Mouse (Mus musculus): Measurements from ENCODE around the gene Orm2. TPM values are rescaled to one million over a fixed set of nuclear protein-coding genes. Genes with fewer than 3 reads are reported as not detected.

Orm2 gene
- polyA plus RNA-seq, 1 experiment from 2014 or later: not detected

DNA sequence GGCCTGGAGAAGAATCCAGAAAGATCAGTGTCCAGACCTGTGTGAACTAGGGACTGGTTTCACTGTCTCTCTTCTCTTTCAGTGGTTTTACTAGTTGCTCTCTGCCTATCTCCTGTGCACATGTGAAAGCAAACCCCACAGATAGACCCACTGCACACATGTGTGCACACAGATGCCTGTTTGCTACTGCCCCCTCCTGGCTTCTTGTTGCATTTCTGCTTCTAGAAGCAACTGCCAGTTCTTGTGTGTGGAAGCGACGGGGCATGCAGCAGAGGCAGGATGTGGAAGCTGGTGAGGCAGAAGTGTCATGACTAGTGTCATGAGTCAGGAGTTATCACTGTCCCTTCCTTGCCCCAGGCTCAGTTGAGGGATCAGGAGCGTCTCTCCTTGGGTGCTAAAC, 9.6 kb downstream of the Orm2 start:
- Histone ChIP-seq H3K27ac (ENCODE audit: low read length) (no peak overlapping the region), H3K9me3 (ENCODE audit: control insufficient read depth, low read length) (no peaks in the 10 kb centered on the region), H3K4me3 (ENCODE audit: low read length) (no peak overlapping the region), H3K4me2 (ENCODE audit: low read depth, low read length) (no peak overlapping the region), H3K36me3 (ENCODE audit: control insufficient read depth, insufficient read depth, low read length) (peaks cover 13% of the 10 kb centered on the region; the same call in 1 of the 2 replicates), H3K4me1 (ENCODE audit: control insufficient read depth, insufficient read depth, low read length) (no peaks in the 10 kb centered on the region), H3K9ac (ENCODE audit: low read depth, low read length) (no peak overlapping the region), H3K27me3 (replicated peaks; ENCODE audit: control insufficient read depth, insufficient read depth, low read length) (no peaks in the 10 kb centered on the region)
- 53% methylated on average over 3 of the region's 3 CpGs for WGBS
- ATAC-seq: no peak

GRCm38 (mm10) chr4:63373404-63373803, 11.2 kb downstream of the Orm2 start:
- Histone ChIP-seq H3K4me1 (ENCODE audit: control insufficient read depth, insufficient read depth, low read length) (no peaks in the 10 kb centered on the region), H3K27ac (ENCODE audit: low read length) (no peak overlapping the region), H3K4me3 (ENCODE audit: low read length) (no peak overlapping the region), H3K27me3 (replicated peaks; ENCODE audit: control insufficient read depth, insufficient read depth, low read length) (no peaks in the 10 kb centered on the region), H3K4me2 (ENCODE audit: low read depth, low read length) (no peak overlapping the region), H3K9ac (ENCODE audit: low read depth, low read length) (no peak overlapping the region), H3K9me3 (ENCODE audit: control insufficient read depth, low read length) (no peaks in the 10 kb centered on the region), H3K36me3 (ENCODE audit: control insufficient read depth, insufficient read depth, low read length) (peaks cover 8% of the 10 kb centered on the region; the same call in 1 of the 2 replicates)
- WGBS: 91% methylated on average over 8 of the region's 8 CpGs
- no peak for ATAC-seq

DNA sequence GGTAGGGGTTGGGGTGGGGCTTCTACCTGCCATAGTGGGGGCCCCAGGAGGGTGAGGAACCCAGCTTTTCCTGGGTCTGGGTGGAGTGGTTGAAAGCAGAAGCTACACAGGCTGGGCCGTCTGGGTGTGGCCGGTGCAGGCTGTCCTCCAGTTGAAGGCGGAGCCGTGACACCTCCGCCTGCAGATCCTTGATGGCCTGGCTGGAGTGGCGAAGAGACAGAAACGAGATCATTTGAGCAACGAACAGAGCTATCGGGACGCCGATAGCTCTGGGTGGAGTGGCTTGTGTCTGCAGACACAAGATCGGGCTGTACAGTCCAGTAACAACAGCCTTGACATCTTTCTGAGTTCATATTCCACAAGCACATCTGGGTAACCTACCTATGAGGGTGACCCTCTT, 12.1 kb downstream of the Orm2 start:
- Histone ChIP-seq H3K36me3 (ENCODE audit: control insufficient read depth, insufficient read depth, low read length) (peaks cover 7% of the 10 kb centered on the region; the same call in 1 of the 2 replicates), H3K4me2 (ENCODE audit: low read depth, low read length) (no peak overlapping the region), H3K4me1 (ENCODE audit: control insufficient read depth, insufficient read depth, low read length) (no peaks in the 10 kb centered on the region), H3K27ac (ENCODE audit: low read length) (no peak overlapping the region), H3K9ac (ENCODE audit: low read depth, low read length) (no peak overlapping the region), H3K27me3 (replicated peaks; ENCODE audit: control insufficient read depth, insufficient read depth, low read length) (no peaks in the 10 kb centered on the region), H3K9me3 (ENCODE audit: control insufficient read depth, low read length) (no peaks in the 10 kb centered on the region), H3K4me3 (ENCODE audit: low read length) (no peak overlapping the region)
- peak; percentile 59 for ATAC-seq
- 72% methylated on average over 12 of the region's 12 CpGs for WGBS

DNA sequence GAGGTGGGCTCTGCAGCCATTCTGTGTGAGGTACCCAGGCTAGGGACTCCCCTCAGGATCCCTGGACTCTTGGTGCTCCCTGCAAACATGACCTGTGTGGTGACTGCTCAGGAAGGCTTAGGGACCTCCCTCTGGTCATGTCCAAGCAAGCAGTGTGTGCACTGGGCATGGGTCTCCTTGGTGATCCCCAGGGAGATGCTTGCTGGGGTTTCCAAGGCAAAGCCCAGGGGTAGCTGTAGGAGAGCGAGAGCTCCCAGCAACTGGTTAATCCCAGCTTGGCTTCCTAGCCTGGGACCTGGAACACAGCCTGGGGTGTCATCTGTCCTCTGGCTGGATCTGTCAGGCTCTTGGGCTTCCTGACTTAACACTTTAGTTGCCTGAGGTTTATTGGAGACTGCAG, 13.1 kb downstream of the Orm2 start:
- Histone ChIP-seq H3K27me3 (replicated peaks; ENCODE audit: control insufficient read depth, insufficient read depth, low read length) (no peaks in the 10 kb centered on the region), H3K9ac (ENCODE audit: low read depth, low read length) (no peak overlapping the region), H3K4me2 (ENCODE audit: low read depth, low read length) (no peak overlapping the region), H3K4me1 (ENCODE audit: control insufficient read depth, insufficient read depth, low read length) (no peaks in the 10 kb centered on the region), H3K9me3 (ENCODE audit: control insufficient read depth, low read length) (no peaks in the 10 kb centered on the region), H3K27ac (ENCODE audit: low read length) (no peak overlapping the region), H3K4me3 (ENCODE audit: low read length) (no peak overlapping the region), H3K36me3 (ENCODE audit: control insufficient read depth, insufficient read depth, low read length) (peaks cover 9% of the 10 kb centered on the region)
- ATAC-seq: no peak
- WGBS: 88% methylated on average over 1 of the region's 1 CpGs

GRCm38 (mm10) chr4:63377483-63377882, 15.2 kb downstream of the Orm2 start:
- H3K9me3 ChIP-seq (ENCODE audit: control insufficient read depth, low read length): no peaks in the 10 kb centered on the region
- H3K36me3 ChIP-seq (ENCODE audit: control insufficient read depth, insufficient read depth, low read length): peaks cover 6% of the 10 kb centered on the region
- H3K4me1 ChIP-seq (ENCODE audit: control insufficient read depth, insufficient read depth, low read length): no peaks in the 10 kb centered on the region
- H3K9ac ChIP-seq (ENCODE audit: low read depth, low read length): no peak overlapping the region
- no peak overlapping the region for H3K27ac ChIP-seq (ENCODE audit: low read length)
- no peak overlapping the region for H3K4me3 ChIP-seq (ENCODE audit: low read length)
- WGBS: 72% methylated on average over 7 of the region's 7 CpGs
- H3K4me2 ChIP-seq (ENCODE audit: low read depth, low read length): no peak overlapping the region
- no peaks in the 10 kb centered on the region for H3K27me3 ChIP-seq (replicated peaks; ENCODE audit: control insufficient read depth, insufficient read depth, low read length)
- no peak for ATAC-seq

- no peaks in the 10 kb centered on the region for H3K27me3 ChIP-seq (replicated peaks; ENCODE audit: control insufficient read depth, insufficient read depth, low read length)
Observed at GRCm38 (mm10) chr4:63382676-63383369, 20.6 kb downstream of the Orm2 start.

GRCm38 (mm10) chr4:63383474-63383873, 21.2 kb downstream of the Orm2 start:
- peaks cover 13% of the 10 kb centered on the region for H3K36me3 ChIP-seq (ENCODE audit: control insufficient read depth, insufficient read depth, low read length)
- 83% methylated on average over 12 of the region's 12 CpGs for WGBS
- no peak overlapping the region for H3K4me3 ChIP-seq (ENCODE audit: low read length)
- no peak overlapping the region for H3K9ac ChIP-seq (ENCODE audit: low read depth, low read length)
- H3K27ac ChIP-seq (ENCODE audit: low read length): no peak overlapping the region
- H3K27me3 ChIP-seq (replicated peaks; ENCODE audit: control insufficient read depth, insufficient read depth, low read length): no peaks in the 10 kb centered on the region
- no peaks in the 10 kb centered on the region for H3K9me3 ChIP-seq (ENCODE audit: control insufficient read depth, low read length)
- H3K4me2 ChIP-seq (ENCODE audit: low read depth, low read length): no peak overlapping the region
- H3K4me1 ChIP-seq (ENCODE audit: control insufficient read depth, insufficient read depth, low read length): no peaks in the 10 kb centered on the region
- no peak for ATAC-seq

More at GRCm38 (mm10) chr4:63382676-63383369, 20.6 kb downstream of the Orm2 start:
- Histone ChIP-seq H3K4me3 (ENCODE audit: low read length) (no peak overlapping the region), H3K27ac (ENCODE audit: low read length) (no peak overlapping the region), H3K9ac (ENCODE audit: low read depth, low read length) (no peak overlapping the region), H3K4me2 (ENCODE audit: low read depth, low read length) (no peak overlapping the region), H3K36me3 (ENCODE audit: control insufficient read depth, insufficient read depth, low read length) (peaks cover 13% of the 10 kb centered on the region), H3K4me1 (ENCODE audit: control insufficient read depth, insufficient read depth, low read length) (no peaks in the 10 kb centered on the region), H3K9me3 (ENCODE audit: control insufficient read depth, low read length) (no peaks in the 10 kb centered on the region)
- no peak for ATAC-seq
- 93% methylated on average over 4 of the region's 4 CpGs for WGBS

DNA sequence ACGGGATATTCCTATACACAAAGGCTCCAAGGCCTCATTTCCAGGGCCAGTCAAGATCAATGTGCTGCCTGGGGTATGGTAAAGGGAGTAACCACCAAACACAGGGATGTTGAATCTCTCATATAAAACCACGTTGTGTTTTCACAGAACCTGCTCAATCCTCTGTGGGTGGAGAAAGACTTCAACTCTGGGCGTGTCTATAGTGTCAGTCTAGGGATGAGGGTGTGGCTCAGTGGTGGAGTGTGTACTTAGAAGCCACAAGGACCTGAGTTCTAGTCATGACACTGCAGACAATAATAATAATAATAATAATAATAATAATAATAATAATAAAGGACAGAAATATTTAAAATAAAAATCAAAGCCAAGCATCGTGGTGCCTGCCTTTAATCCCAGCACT, 22.0 kb downstream of the Orm2 start:
- 91% methylated on average over 4 of the region's 4 CpGs for WGBS

GRCm38 (mm10) chr4:63385253-63385652, 23.0 kb downstream of the Orm2 start:
- Histone ChIP-seq H3K27me3 (replicated peaks; ENCODE audit: control insufficient read depth, insufficient read depth, low read length) (no peaks in the 10 kb centered on the region), H3K36me3 (ENCODE audit: control insufficient read depth, insufficient read depth, low read length) (0 out of 2 replicates have a peak, but pooled peaks cover 7% of the 10 kb centered on the region), H3K4me2 (ENCODE audit: low read depth, low read length) (no peak overlapping the region), H3K4me1 (ENCODE audit: control insufficient read depth, insufficient read depth, low read length) (peaks cover 2% of the 10 kb centered on the region; the same call in 1 of the 2 replicates), H3K27ac (ENCODE audit: low read length) (no peak overlapping the region), H3K9ac (ENCODE audit: low read depth, low read length) (no peak overlapping the region), H3K4me3 (ENCODE audit: low read length) (no peak overlapping the region), H3K9me3 (ENCODE audit: control insufficient read depth, low read length) (no peaks in the 10 kb centered on the region)
- 91% methylated on average over 3 of the region's 3 CpGs for WGBS
- no peak for ATAC-seq

More for the DNA sequence above, 22.0 kb downstream of the Orm2 start:
- H3K9me3 ChIP-seq (ENCODE audit: control insufficient read depth, low read length): no peaks in the 10 kb centered on the region
- no peak overlapping the region for H3K9ac ChIP-seq (ENCODE audit: low read depth, low read length)
- H3K4me3 ChIP-seq (ENCODE audit: low read length): no peak overlapping the region
- no peaks in the 10 kb centered on the region for H3K27me3 ChIP-seq (replicated peaks; ENCODE audit: control insufficient read depth, insufficient read depth, low read length)
- H3K4me2 ChIP-seq (ENCODE audit: low read depth, low read length): no peak overlapping the region
- ATAC-seq: no peak
- no peak overlapping the region for H3K27ac ChIP-seq (ENCODE audit: low read length)
- peaks cover 1% of the 10 kb centered on the region; the same call in 1 of the 2 replicates for H3K4me1 ChIP-seq (ENCODE audit: control insufficient read depth, insufficient read depth, low read length)
- H3K36me3 ChIP-seq (ENCODE audit: control insufficient read depth, insufficient read depth, low read length): peaks cover 11% of the 10 kb centered on the region; the same call in 1 of the 2 replicates
